Mouse (Mus musculus) CH12.LX (cell line): ENCODE measurements around the gene Rp2. TPM values are rescaled to one million over a fixed set of nuclear protein-coding genes. Genes with fewer than 3 reads are reported as not detected.
"Not testable (repeated sequence)": the region's sequence is repeated elsewhere in the genome, so short reads cannot be mapped to it uniquely, and the experiment has no call there.

Experiments
- DNase-seq: peaks from one replicate; pipeline ENCODE4 v3.0.0-alpha.2; 2013; ENCODE audit errors: extremely low read depth
- H3K27ac ChIP-seq: 2 replicates; pipeline ENCODE4 v1.5.1; 2012; ENCODE audit warnings: low read depth, mild to moderate bottlenecking, control low read depth, moderate library complexity; ENCODE audit not compliant: insufficient read depth
- H3K27me3 ChIP-seq: replicated peaks from 2 replicates; pipeline ENCODE3; 2012; ENCODE audit warnings: inconsistent platforms
- H3K36me3 ChIP-seq, 2 experiments: replicated peaks in 1 of 2; 2 replicates each; pipeline versions ENCODE3 to v1.6.1; 2012; ENCODE audit warnings: inconsistent platforms in 1 of 2, low read length in 1 of 2, mild to moderate bottlenecking in 1 of 2, mixed read lengths in 1 of 2, moderate library complexity in 1 of 2; ENCODE audit not compliant: control insufficient read depth in 1 of 2, insufficient read depth in 1 of 2
- H3K4me1 ChIP-seq, 2 experiments: 2 replicates each; pipeline ENCODE4 v1.6.1; 2012; ENCODE audit warnings: inconsistent platforms in 1 of 2, moderate library complexity in 1 of 2; ENCODE audit not compliant: insufficient read depth in 2 of 2, control insufficient read depth in 1 of 2
- H3K4me2 ChIP-seq: 2 replicates; pipeline ENCODE4 v1.6.1; 2012; ENCODE audit warnings: low read depth, mild to moderate bottlenecking, control low read depth; ENCODE audit not compliant: poor library complexity, insufficient read depth, severe bottlenecking
- H3K4me3 ChIP-seq, 3 experiments: fragments of 150-350 bp in 1 of 3; sonication (generic) in 1 of 3; replicated peaks in 1 of 3; 2 replicates each; pipeline versions ENCODE3 to v1.5.1; 2011 to 2012; ENCODE audit warnings: low read depth in 2 of 3, low read length in 2 of 3, mild to moderate bottlenecking in 2 of 3, moderate library complexity in 2 of 3, control low read depth in 1 of 3, improper control_type of control experiment in 1 of 3, inconsistent platforms in 1 of 3, mixed read lengths in 1 of 3; ENCODE audit not compliant: poor library complexity in 1 of 3
- H3K79me2 ChIP-seq: replicated peaks from 2 replicates; pipeline ENCODE4 v1.6.1; 2012; ENCODE audit warnings: mild to moderate bottlenecking, moderate library complexity; ENCODE audit not compliant: control insufficient read depth, poor library complexity, insufficient read depth, severe bottlenecking; ENCODE audit errors: extremely low read depth
- H3K9ac ChIP-seq: 2 replicates; pipeline ENCODE4 v1.6.1; 2012; ENCODE audit warnings: low read depth, mild to moderate bottlenecking, control low read depth, moderate library complexity; ENCODE audit not compliant: insufficient read depth
- H3K9me3 ChIP-seq: replicated peaks from 2 replicates; pipeline ENCODE3; 2012; ENCODE audit warnings: low read length, inconsistent platforms, mixed read lengths
- BHLHE40 ChIP-seq: IDR thresholded peaks from 2 replicates; pipeline ENCODE4 v1.6.1; 2011; ENCODE audit warnings: mild to moderate bottlenecking, low read depth, low read length, improper control_type of control experiment
- CTCF ChIP-seq, 2 experiments: IDR thresholded peaks in 1 of 2; conservative IDR thresholded peaks in 1 of 2; 2 replicates each; pipeline ENCODE4 v1.5.1; 2011 to 2012; ENCODE audit warnings: low read depth in 2 of 2, low read length in 2 of 2, improper control_type of control experiment in 1 of 2, inconsistent platforms in 1 of 2, mild to moderate bottlenecking in 1 of 2, moderate library complexity in 1 of 2
- ELF1 ChIP-seq: IDR thresholded peaks from 2 replicates; pipeline ENCODE4 v1.6.1; 2014; ENCODE audit warnings: low read depth, mild to moderate bottlenecking, inconsistent platforms, low read length, improper control_type of control experiment
- ETS1 ChIP-seq: conservative IDR thresholded peaks from 2 replicates; pipeline ENCODE4 v1.6.1; 2012; ENCODE audit warnings: low read depth, mild to moderate bottlenecking, inconsistent platforms, low read length, improper control_type of control experiment, moderate library complexity
- IRF4 ChIP-seq: IDR thresholded peaks from 2 replicates; pipeline ENCODE4 v1.6.1; 2014; ENCODE audit warnings: low read depth, mild to moderate bottlenecking, inconsistent platforms, low read length, improper control_type of control experiment
- JUND ChIP-seq: conservative IDR thresholded peaks from 2 replicates; pipeline ENCODE4 v1.6.1; 2011; ENCODE audit warnings: low read depth, low read length, improper control_type of control experiment
- MAX ChIP-seq: IDR thresholded peaks from 2 replicates; pipeline ENCODE4 v1.6.1; 2011; ENCODE audit warnings: low read length, improper control_type of control experiment
- RAD21 ChIP-seq: IDR thresholded peaks from 2 replicates; pipeline ENCODE4 v1.6.1; 2011; ENCODE audit warnings: low read depth, mild to moderate bottlenecking, low read length, improper control_type of control experiment, moderate library complexity
- SIN3A ChIP-seq: IDR thresholded peaks from 2 replicates; pipeline ENCODE4 v1.6.1; 2012; ENCODE audit warnings: low read length, improper control_type of control experiment, inconsistent platforms
- SMC3 ChIP-seq: IDR thresholded peaks from 2 replicates; pipeline ENCODE4 v1.6.1; 2011; ENCODE audit warnings: low read depth, low read length, improper control_type of control experiment
- TBP ChIP-seq: conservative IDR thresholded peaks from 2 replicates; pipeline ENCODE4 v1.6.1; 2011; ENCODE audit warnings: low read depth, low read length, improper control_type of control experiment
- USF1 ChIP-seq: IDR thresholded peaks from 2 replicates; pipeline ENCODE4 v1.6.1; 2014; ENCODE audit warnings: low read depth, mild to moderate bottlenecking, inconsistent platforms, low read length, improper control_type of control experiment
- dilution Hi-C: fragments of 300-500 bp; cut with MboI; formaldehyde crosslinking; loops from 2 replicates; pipeline ENCODE4 v1.14.3; 2020; ENCODE audit warnings: low sequenced_read_pairs; ENCODE audit not compliant: extremely low pct_unique_long_range_greater_than_20kb, extremely low pct_ligation_motif_present
- in situ Hi-C: fragments of 300-500 bp; cut with MboI; formaldehyde crosslinking; loops from 3 replicates; pipeline ENCODE4 v1.14.3; 2019; ENCODE audit warnings: low sequenced_read_pairs, low pct_ligation_motif_present, low pct_unique_long_range_greater_than_20kb, mixed read lengths
- polyA plus RNA-seq: library from polyadenylated mRNA; unstranded; fragments of >175 nt; gene quantifications from 2 replicates; pipeline ENCODE4 v1.2.1, GENCODE M21; 2012; ENCODE audit warnings: low read depth; ENCODE audit not compliant: insufficient read length
- total RNA-seq, 2 experiments: library from RNA; depleted of rRNA; stranded (reverse); fragments of 300-350 nt in 1 of 2; fragments of >200 nt in 1 of 2; gene quantifications; 2 replicates each; pipeline ENCODE4 v1.2.3; 2012 to 2014

Gene Rp2
- total and polyA plus RNA-seq, 3 experiments, result 34.8 to 67.6 (median 34.9) TPM

GRCm38 (mm10) chrX:20344980-20345379, 19.3 kb upstream of the Rp2 start (continued):
- no peak for TF ChIP-seq USF1
- peak; percentile 74 for TF ChIP-seq BHLHE40
- no peak for TF ChIP-seq MAX
- TF ChIP-seq IRF4, result no peak

DNA sequence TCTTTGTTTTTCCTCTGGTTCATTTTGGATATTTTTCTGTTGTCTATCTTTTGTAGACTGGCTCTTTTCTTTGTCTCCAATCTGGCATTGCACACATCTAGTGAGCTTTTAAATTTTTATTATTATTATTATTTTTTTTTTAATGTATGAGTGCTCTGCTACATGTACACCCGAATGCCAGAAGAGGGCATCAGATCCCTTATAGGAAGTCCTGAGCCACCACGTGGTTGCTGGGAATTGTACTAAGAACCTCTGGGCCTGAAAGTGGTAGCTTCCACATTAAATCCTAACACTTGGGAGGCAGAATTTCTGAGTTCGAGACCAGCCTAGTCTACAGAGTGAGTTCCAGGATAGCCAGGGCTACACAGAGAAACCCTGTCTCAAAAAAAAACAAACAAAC, 17.9 kb upstream of the Rp2 start:
- no peak overlapping the region for H3K4me3 ChIP-seq
- no peak overlapping the region for H3K9ac ChIP-seq
- no peaks in the 10 kb centered on the region for H3K27me3 ChIP-seq
- H3K36me3 ChIP-seq, result no peaks in the 10 kb centered on the region
- H3K4me2 ChIP-seq, result no peak overlapping the region
- in situ Hi-C loops, result loop anchor here (25.0 kb wide), 2 partner anchors 184 to 284 kb away; partner anchors contain the start of gene Chst7
- no peaks in the 10 kb centered on the region for H3K79me2 ChIP-seq
- H3K9me3 ChIP-seq, result peaks cover 3% of the 10 kb centered on the region
- dilution Hi-C loops, result no loop called here
- H3K27ac ChIP-seq, result no peak overlapping the region
- no peak for DNase-seq
- TF ChIP-seq SMC3 (no peak), JUND (no peak), ELF1 (no peak), CTCF (conservative IDR thresholded peaks at IDR 0.05 in 1 of 2, IDR thresholded peaks at IDR 0.05 in 1 of 2; ENCODE audit: low read depth in 2 of 2, low read length in 2 of 2) (no peak), BHLHE40 (no peak), ETS1 (no peak), SIN3A (no peak)
- peaks cover 0 to 3% of the 10 kb centered on the region in 2 experiments; a peak in 1 of 4 replicates for H3K4me1 ChIP-seq

- H3K27me3 ChIP-seq, H3K4me2 ChIP-seq, H3K4me3 ChIP-seq, DNase-seq, H3K36me3 ChIP-seq, H3K27ac ChIP-seq, H3K9ac ChIP-seq, dilution Hi-C loops, H3K79me2 ChIP-seq, H3K9me3 ChIP-seq: not testable (repeated sequence)
- TF ChIP-seq CTCF (conservative IDR thresholded peaks at IDR 0.05 in 1 of 2, IDR thresholded peaks at IDR 0.05 in 1 of 2; ENCODE audit: low read depth in 2 of 2, low read length in 2 of 2) (peak in 1 of 2 experiments; percentile 19; a peak in 1 of 4 replicates), RAD21 (peak; percentile 21), SMC3 (peak; percentile 4; the same call in 1 of the 2 replicates), TBP (peak; percentile 77)
- in situ Hi-C loops, result loop anchor here (25.0 kb wide), 1 partner anchor 212 kb away; no protein-coding TSS in a partner anchor
- peaks cover 0 to 14% of the 10 kb centered on the region in 2 experiments; a peak in 1 of 4 replicates for H3K4me1 ChIP-seq
Measured at GRCm38 (mm10) chrX:20350241-20350640, 14.0 kb upstream of the Rp2 start.
